Mouse (Mus musculus) neural tube, embryonic 11.5 days (tissue): ENCODE results near the gene Zfr2. TPM values are rescaled to one million over a fixed set of nuclear protein-coding genes. Genes with fewer than 3 reads are reported as not detected.

Experiments
- ATAC-seq: fragments of 200-750 bp; cut with Nextera tagmentation; 2 replicates; pipeline ENCODE4 v1.8.0; 2017; ENCODE audit warnings: moderate number of reproducible peaks, mild to moderate bottlenecking, moderate TSS enrichment, moderate library complexity; ENCODE audit not compliant: insufficient read depth, low FRiP score, low TSS enrichment
- DNase-seq: peaks from one replicate; pipeline ENCODE4 v3.0.0-alpha.2; 2015; ENCODE audit warnings: low spot score
- H3K27ac ChIP-seq: fragments of 300-500 bp; sonication (generic); 2 replicates; pipeline ENCODE4 v1.5.1; 2014; ENCODE audit warnings: low read depth, mild to moderate bottlenecking, low read length
- H3K27me3 ChIP-seq: fragments of 300-500 bp; sonication (generic); 2 replicates; pipeline ENCODE4 v1.6.1; 2014; ENCODE audit warnings: mild to moderate bottlenecking, low read length, mixed read lengths; ENCODE audit not compliant: control insufficient read depth, insufficient read depth
- H3K36me3 ChIP-seq: fragments of 300-500 bp; sonication (generic); 2 replicates; pipeline ENCODE4 v1.6.1; 2014; ENCODE audit warnings: mild to moderate bottlenecking, low read length, moderate library complexity, mixed read lengths; ENCODE audit not compliant: control insufficient read depth, insufficient read depth
- H3K4me1 ChIP-seq: fragments of 300-500 bp; sonication (generic); 2 replicates; pipeline ENCODE4 v1.6.1; 2014; ENCODE audit warnings: low read length, mixed read lengths; ENCODE audit not compliant: control insufficient read depth, insufficient read depth
- H3K4me2 ChIP-seq: fragments of 300-500 bp; sonication (generic); 2 replicates; pipeline ENCODE4 v1.6.1; 2014; ENCODE audit warnings: low read depth, mild to moderate bottlenecking, moderate library complexity
- H3K4me3 ChIP-seq: fragments of 300-500 bp; sonication (generic); 2 replicates; pipeline ENCODE4 v1.5.1; 2014; ENCODE audit warnings: low read depth, low read length
- H3K9ac ChIP-seq: fragments of 300-500 bp; sonication (generic); 2 replicates; pipeline ENCODE4 v1.6.1; 2014; ENCODE audit warnings: mild to moderate bottlenecking, low read length
- H3K9me3 ChIP-seq: fragments of 300-500 bp; sonication (generic); 2 replicates; pipeline ENCODE4 v1.6.1; 2016; ENCODE audit warnings: low read length; ENCODE audit not compliant: control insufficient read depth
- whole genome bisulfite sequencing: fragments of 180-500 bp; shearing (Covaris S2); extraction: QIAGEN DNeasy Blood & Tissue Kit; methylation state at CpG from one replicate; pipeline ENCODE4 v1.1.7; 2014; 5-methylcytosine and 5-hydroxymethylcytosine counted together
- microRNA-seq: library from miRNA; unstranded; fragments of <30 nt; microRNA quantifications from one replicate; pipeline ENCODE4, GENCODE M21; 2016
- polyA plus RNA-seq: library from polyadenylated mRNA; unstranded; fragments of >200 nt; fragmentation: Nextera tagmentation; extraction: Ambion mirVana; gene quantifications from 2 replicates; pipeline ENCODE4 v1.2.1, GENCODE M21; 2014

The Zfr2 gene
- polyA plus RNA-seq, 1 experiment from 2014 or later: 6.0 TPM

- H3K9ac ChIP-seq: no peak overlapping the region
- WGBS: 89% methylated on average over 14 of the region's 14 CpGs
- no peak for DNase-seq
- no peak for ATAC-seq
- H3K4me2 ChIP-seq: no peak overlapping the region
- no peak overlapping the region for H3K4me3 ChIP-seq
- no peak overlapping the region for H3K27ac ChIP-seq
- no peaks in the 10 kb centered on the region; the same call in 1 of the 2 replicates for H3K4me1 ChIP-seq
- H3K27me3 ChIP-seq: no peaks in the 10 kb centered on the region
- H3K9me3 ChIP-seq: no peaks in the 10 kb centered on the region
- H3K36me3 ChIP-seq: no peaks in the 10 kb centered on the region
Measured at GRCm38 (mm10) chr10:81299585-81300351, 66.8 kb downstream of the Zfr2 start.

- Histone ChIP-seq H3K27ac (no peak overlapping the region), H3K9me3 (no peaks in the 10 kb centered on the region), H3K27me3 (no peaks in the 10 kb centered on the region), H3K36me3 (no peaks in the 10 kb centered on the region), H3K4me1 (no peaks in the 10 kb centered on the region; the same call in 1 of the 2 replicates), H3K4me3 (no peak overlapping the region), H3K4me2 (no peak overlapping the region), H3K9ac (no peak overlapping the region)
- DNase-seq (no peak), ATAC-seq (no peak)
- WGBS: 89% methylated on average over 9 of the region's 9 CpGs
Measured at GRCm38 (mm10) chr10:81300352-81300907, 67.5 kb downstream of the Zfr2 start.

GRCm38 (mm10) chr10:81301321-81301720 lies 68.4 kb downstream of the Zfr2 start:
- WGBS: 83% methylated on average over 9 of the region's 9 CpGs
- ATAC-seq (no peak), DNase-seq (no peak)
- Histone ChIP-seq H3K9me3 (no peaks in the 10 kb centered on the region), H3K36me3 (no peaks in the 10 kb centered on the region; the same call in 1 of the 2 replicates), H3K4me2 (no peak overlapping the region), H3K27me3 (no peaks in the 10 kb centered on the region), H3K9ac (no peak overlapping the region), H3K27ac (no peak overlapping the region), H3K4me1 (no peaks in the 10 kb centered on the region; the same call in 1 of the 2 replicates), H3K4me3 (no peak overlapping the region)

Small RNAs within 50 kb of the gene (microRNA-seq; reads per million reads assigned to microRNA genes)
- gene Mir3057: 9.6 reads per million, percentile 21 among the genes with 10 or more reads in this experiment

Other genes starting within 250 kb of the Zfr2 start
- 8.1 and 9.4 TPM in 2 replicates for gene Gng7, start 218.2 kb upstream of the Zfr2 start, polyA plus RNA-seq
- 4.2 and 4.7 TPM in 2 replicates for gene Diras1, start 207.5 kb upstream of the Zfr2 start, polyA plus RNA-seq
- gene Slc39a3, start 195.7 kb upstream of the Zfr2 start, polyA plus RNA-seq: 13.3 and 14.5 TPM in 2 replicates
- gene Sgta, start 173.0 kb upstream of the Zfr2 start, polyA plus RNA-seq: 248 and 262 TPM in 2 replicates
- gene Thop1, start 163.1 kb upstream of the Zfr2 start, polyA plus RNA-seq: 63.9 and 65.8 TPM in 2 replicates
- gene Creb3l3, start 134.3 kb upstream of the Zfr2 start, polyA plus RNA-seq: 0.11 and 0.70 TPM in 2 replicates
- 212 and 240 TPM in 2 replicates for gene Map2k2, start 127.2 kb upstream of the Zfr2 start, polyA plus RNA-seq
- 7.1 and 8.8 TPM in 2 replicates for gene Zbtb7a, start 97.9 kb upstream of the Zfr2 start, polyA plus RNA-seq
- 68.3 and 68.4 TPM in 2 replicates for gene Pias4, start 65.2 kb upstream of the Zfr2 start, polyA plus RNA-seq
- gene Eef2, start 56.5 kb upstream of the Zfr2 start, polyA plus RNA-seq: 463 and 504 TPM in 2 replicates
- 56.4 and 58.6 TPM in 2 replicates for gene Dapk3, start 50.1 kb upstream of the Zfr2 start, polyA plus RNA-seq
- not detected in 2 replicates for gene 4930442H23Rik, start 49.3 kb upstream of the Zfr2 start, polyA plus RNA-seq
- gene Nmrk2, start 31.1 kb upstream of the Zfr2 start, polyA plus RNA-seq: 0.12 TPM in 2 replicates
- 21.9 and 24.1 TPM in 2 replicates for gene Atcay, start 2.3 kb upstream of the Zfr2 start, polyA plus RNA-seq
- 2.0 and 3.0 TPM in 2 replicates for gene Matk, start 19.8 kb downstream of the Zfr2 start, polyA plus RNA-seq
- 178 and 180 TPM in 2 replicates for gene Mrpl54, start 33.8 kb downstream of the Zfr2 start, polyA plus RNA-seq
- 35.3 and 39.0 TPM in 2 replicates for gene Apba3, start 33.8 kb downstream of the Zfr2 start, polyA plus RNA-seq
- gene Tjp3, start 58.4 kb downstream of the Zfr2 start, polyA plus RNA-seq: 2.5 and 2.8 TPM in 2 replicates
- 64.6 and 65.8 TPM in 2 replicates for gene Pip5k1c, start 59.8 kb downstream of the Zfr2 start, polyA plus RNA-seq
- 39.4 and 46.2 TPM in 2 replicates for gene Cactin, start 87.9 kb downstream of the Zfr2 start, polyA plus RNA-seq
- gene Tbxa2r, start 95.6 kb downstream of the Zfr2 start, polyA plus RNA-seq: 1.8 and 2.9 TPM in 2 replicates
- not detected in 2 replicates for gene Gipc3, start 110.1 kb downstream of the Zfr2 start, polyA plus RNA-seq
- gene Hmg20b, start 117.3 kb downstream of the Zfr2 start, polyA plus RNA-seq: 104 and 110 TPM in 2 replicates
- gene Mfsd12, start 124.3 kb downstream of the Zfr2 start, polyA plus RNA-seq: 5.3 and 5.7 TPM in 2 replicates
- gene 4930404N11Rik, start 132.7 kb downstream of the Zfr2 start, polyA plus RNA-seq: 0.20 and 0.50 TPM in 2 replicates
- 112 and 120 TPM in 2 replicates for gene Fzr1, start 145.4 kb downstream of the Zfr2 start, polyA plus RNA-seq
- gene Dohh, start 151.3 kb downstream of the Zfr2 start, polyA plus RNA-seq: 64.1 and 76.1 TPM in 2 replicates
- 1.7 and 3.0 TPM in 2 replicates for gene Gm48551, start 151.3 kb downstream of the Zfr2 start, polyA plus RNA-seq
- 0.97 and 1.3 TPM in 2 replicates for gene Gm48552, start 155.8 kb downstream of the Zfr2 start, polyA plus RNA-seq
- 1.9 and 3.5 TPM in 2 replicates for gene Smim24, start 159.9 kb downstream of the Zfr2 start, polyA plus RNA-seq
- 16.8 TPM in 2 replicates for gene Nfic, start 222.5 kb downstream of the Zfr2 start, polyA plus RNA-seq
- 10.6 and 11.1 TPM in 2 replicates for gene Celf5, start 249.6 kb downstream of the Zfr2 start, polyA plus RNA-seq